Mouse (Mus musculus): Measurements from ENCODE around the gene Sertad1. TPM values are rescaled to one million over a fixed set of nuclear protein-coding genes. Genes with fewer than 3 reads are reported as not detected.

The Sertad1 gene
- polyA plus RNA-seq, 1 experiment from 2014 or later: 35.6 TPM

DNA sequence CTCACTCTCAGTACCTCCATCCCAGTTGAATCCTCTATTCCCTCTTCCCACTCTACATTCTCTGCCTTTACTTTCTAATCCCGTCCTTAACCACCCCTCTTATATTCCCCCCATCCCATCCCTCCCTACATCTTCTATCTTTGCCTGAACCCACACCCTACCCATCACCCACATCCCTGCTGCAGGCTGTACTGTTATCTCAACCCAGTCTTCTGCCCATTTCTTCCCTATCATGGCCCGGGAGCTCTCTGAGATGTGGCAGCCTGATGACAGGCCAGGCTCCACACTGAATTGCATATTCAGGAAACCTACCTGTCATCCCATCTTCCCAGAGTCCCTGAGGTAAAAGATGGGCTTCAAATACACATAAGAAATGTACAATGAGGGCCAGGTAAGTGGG lies 52.1 kb downstream of the Sertad1 start:
- 88% methylated on average over 2 of the region's 2 CpGs for WGBS
- no peak overlapping the region for H3K4me3 ChIP-seq (ENCODE audit: low read length)
- no peak for ATAC-seq (ENCODE audit: low FRiP score, low TSS enrichment)
- H3K4me2 ChIP-seq (replicated peaks; ENCODE audit: low read depth, low read length): no peak overlapping the region
- H3K27me3 ChIP-seq (ENCODE audit: control insufficient read depth, insufficient read depth, low read length): no peaks in the 10 kb centered on the region
- H3K4me1 ChIP-seq (ENCODE audit: control insufficient read depth, insufficient read depth, low read length): no peaks in the 10 kb centered on the region
- H3K27ac ChIP-seq (ENCODE audit: low read depth, low read length): no peak overlapping the region
- no peaks in the 10 kb centered on the region for H3K9me3 ChIP-seq (ENCODE audit: control insufficient read depth, low read length)
- peaks cover 15% of the 10 kb centered on the region; the same call in 1 of the 2 replicates for H3K36me3 ChIP-seq (ENCODE audit: control insufficient read depth, insufficient read depth, low read length)
- H3K9ac ChIP-seq (ENCODE audit: low read depth, low read length): no peak overlapping the region

Other genes with a start within 250 kb of the Sertad1 start
- 9.1 and 10.8 TPM in 2 replicates for gene Numbl, start 228.5 kb upstream of the Sertad1 start, polyA plus RNA-seq (2014; fragmentation: Nextera tagmentation; extraction: Ambion mirVana)
- gene Ltbp4, start 149.2 kb upstream of the Sertad1 start, polyA plus RNA-seq (2014; fragmentation: Nextera tagmentation; extraction: Ambion mirVana): 23.4 and 26.0 TPM in 2 replicates
- gene Shkbp1, start 130.9 kb upstream of the Sertad1 start, polyA plus RNA-seq (2014; fragmentation: Nextera tagmentation; extraction: Ambion mirVana): 38.4 and 41.0 TPM in 2 replicates
- 1.9 TPM in 1 of 2 replicates, not detected in the other for gene Gm20479, start 129.5 kb upstream of the Sertad1 start, polyA plus RNA-seq (2014; fragmentation: Nextera tagmentation; extraction: Ambion mirVana)
- gene Sptbn4, start 39.2 kb upstream of the Sertad1 start, polyA plus RNA-seq (2014; fragmentation: Nextera tagmentation; extraction: Ambion mirVana): 0.39 and 0.54 TPM in 2 replicates
- 40.6 and 41.2 TPM in 2 replicates for gene Blvrb, start 38.9 kb upstream of the Sertad1 start, polyA plus RNA-seq (2014; fragmentation: Nextera tagmentation; extraction: Ambion mirVana)
- gene Sertad3, start 13.1 kb upstream of the Sertad1 start, polyA plus RNA-seq (2014; fragmentation: Nextera tagmentation; extraction: Ambion mirVana): 25.1 TPM in 2 replicates
- gene Prx, start 12.4 kb downstream of the Sertad1 start, polyA plus RNA-seq (2014; fragmentation: Nextera tagmentation; extraction: Ambion mirVana): 1.2 and 1.6 TPM in 2 replicates
- 0.80 and 1.1 TPM in 2 replicates for gene Hipk4, start 36.4 kb downstream of the Sertad1 start, polyA plus RNA-seq (2014; fragmentation: Nextera tagmentation; extraction: Ambion mirVana)
- 63.9 and 78.8 TPM in 2 replicates for gene Pld3, start 66.3 kb downstream of the Sertad1 start, polyA plus RNA-seq (2014; fragmentation: Nextera tagmentation; extraction: Ambion mirVana)
- gene 2310022A10Rik, start 66.3 kb downstream of the Sertad1 start, polyA plus RNA-seq (2014; fragmentation: Nextera tagmentation; extraction: Ambion mirVana): 19.7 and 21.4 TPM in 2 replicates
- gene Akt2, start 104.6 kb downstream of the Sertad1 start, polyA plus RNA-seq (2014; fragmentation: Nextera tagmentation; extraction: Ambion mirVana): 63.4 and 96.7 TPM in 2 replicates
- 0.20 TPM in 1 of 2 replicates, not detected in the other for gene Ttc9b, start 167.0 kb downstream of the Sertad1 start, polyA plus RNA-seq (2014; fragmentation: Nextera tagmentation; extraction: Ambion mirVana)
- 7.7 and 9.4 TPM in 2 replicates for gene Map3k10, start 187.7 kb downstream of the Sertad1 start, polyA plus RNA-seq (2014; fragmentation: Nextera tagmentation; extraction: Ambion mirVana)
- gene Zfp607b, start 202.4 kb downstream of the Sertad1 start, polyA plus RNA-seq (2014; fragmentation: Nextera tagmentation; extraction: Ambion mirVana): 4.2 and 4.3 TPM in 2 replicates
- gene Zfp60, start 244.5 kb downstream of the Sertad1 start, polyA plus RNA-seq (2014; fragmentation: Nextera tagmentation; extraction: Ambion mirVana): 26.7 and 41.5 TPM in 2 replicates

Data from kidney, embryonic 14.5 days (tissue).